Mouse (Mus musculus) CH12.LX (cell line): ENCODE data around the gene Prdx2. TPM values are rescaled to one million over a fixed set of nuclear protein-coding genes. Genes with fewer than 3 reads are reported as not detected.

ENCODE experiments used
- DNase-seq: peaks from one replicate; pipeline ENCODE4 v3.0.0-alpha.2; 2013; ENCODE audit errors: extremely low read depth
- H3K27ac ChIP-seq: 2 replicates; pipeline ENCODE4 v1.5.1; 2012; ENCODE audit warnings: low read depth, mild to moderate bottlenecking, control low read depth, moderate library complexity; ENCODE audit not compliant: insufficient read depth
- H3K27me3 ChIP-seq: replicated peaks from 2 replicates; pipeline ENCODE3; 2012; ENCODE audit warnings: inconsistent platforms
- H3K36me3 ChIP-seq, 2 experiments: replicated peaks in 1 of 2; 2 replicates each; pipeline versions ENCODE3 to v1.6.1; 2012; ENCODE audit warnings: inconsistent platforms in 1 of 2, low read length in 1 of 2, mild to moderate bottlenecking in 1 of 2, mixed read lengths in 1 of 2, moderate library complexity in 1 of 2; ENCODE audit not compliant: control insufficient read depth in 1 of 2, insufficient read depth in 1 of 2
- H3K4me1 ChIP-seq, 2 experiments: 2 replicates each; pipeline ENCODE4 v1.6.1; 2012; ENCODE audit warnings: inconsistent platforms in 1 of 2, moderate library complexity in 1 of 2; ENCODE audit not compliant: insufficient read depth in 2 of 2, control insufficient read depth in 1 of 2
- H3K4me2 ChIP-seq: 2 replicates; pipeline ENCODE4 v1.6.1; 2012; ENCODE audit warnings: low read depth, mild to moderate bottlenecking, control low read depth; ENCODE audit not compliant: poor library complexity, insufficient read depth, severe bottlenecking
- H3K4me3 ChIP-seq, 3 experiments: fragments of 150-350 bp in 1 of 3; sonication (generic) in 1 of 3; replicated peaks in 1 of 3; 2 replicates each; pipeline versions ENCODE3 to v1.5.1; 2011 to 2012; ENCODE audit warnings: low read depth in 2 of 3, low read length in 2 of 3, mild to moderate bottlenecking in 2 of 3, moderate library complexity in 2 of 3, control low read depth in 1 of 3, improper control_type of control experiment in 1 of 3, inconsistent platforms in 1 of 3, mixed read lengths in 1 of 3; ENCODE audit not compliant: poor library complexity in 1 of 3
- H3K79me2 ChIP-seq: replicated peaks from 2 replicates; pipeline ENCODE4 v1.6.1; 2012; ENCODE audit warnings: mild to moderate bottlenecking, moderate library complexity; ENCODE audit not compliant: control insufficient read depth, poor library complexity, insufficient read depth, severe bottlenecking; ENCODE audit errors: extremely low read depth
- H3K9ac ChIP-seq: 2 replicates; pipeline ENCODE4 v1.6.1; 2012; ENCODE audit warnings: low read depth, mild to moderate bottlenecking, control low read depth, moderate library complexity; ENCODE audit not compliant: insufficient read depth
- H3K9me3 ChIP-seq: replicated peaks from 2 replicates; pipeline ENCODE3; 2012; ENCODE audit warnings: low read length, inconsistent platforms, mixed read lengths
- E2F4 ChIP-seq: IDR thresholded peaks from 2 replicates; pipeline ENCODE4 v1.6.1; 2011; ENCODE audit warnings: low read depth, low read length, improper control_type of control experiment; ENCODE audit not compliant: insufficient replicate concordance
- ELF1 ChIP-seq: IDR thresholded peaks from 2 replicates; pipeline ENCODE4 v1.6.1; 2014; ENCODE audit warnings: low read depth, mild to moderate bottlenecking, inconsistent platforms, low read length, improper control_type of control experiment
- EP300 ChIP-seq: IDR thresholded peaks from 2 replicates; pipeline ENCODE4 v1.6.1; 2011; ENCODE audit warnings: low read length, improper control_type of control experiment
- GABPA ChIP-seq: IDR thresholded peaks from 2 replicates; pipeline ENCODE4 v1.6.1; 2012; ENCODE audit warnings: low read depth, low read length, improper control_type of control experiment, inconsistent platforms; ENCODE audit not compliant: insufficient replicate concordance
- HCFC1 ChIP-seq: IDR thresholded peaks from 2 replicates; pipeline ENCODE4 v1.6.1; 2012; ENCODE audit warnings: low read depth, mild to moderate bottlenecking, inconsistent platforms, low read length, improper control_type of control experiment
- JUND ChIP-seq: conservative IDR thresholded peaks from 2 replicates; pipeline ENCODE4 v1.6.1; 2011; ENCODE audit warnings: low read depth, low read length, improper control_type of control experiment
- MAFK ChIP-seq: IDR thresholded peaks from 2 replicates; pipeline ENCODE4 v1.6.1; 2011; ENCODE audit warnings: low read length, improper control_type of control experiment; ENCODE audit not compliant: insufficient replicate concordance
- MAZ ChIP-seq: IDR thresholded peaks from 2 replicates; pipeline ENCODE4 v1.6.1; 2012; ENCODE audit warnings: low read depth, mild to moderate bottlenecking, inconsistent platforms, low read length, improper control_type of control experiment, moderate library complexity
- MEF2A ChIP-seq: IDR thresholded peaks from 2 replicates; pipeline ENCODE4 v1.6.1; 2014; ENCODE audit warnings: low read depth, mild to moderate bottlenecking, inconsistent platforms, low read length, improper control_type of control experiment, borderline replicate concordance
- NRF1 ChIP-seq: IDR thresholded peaks from 2 replicates; pipeline ENCODE4 v1.6.1; 2014; ENCODE audit warnings: low read depth, mild to moderate bottlenecking, inconsistent platforms, low read length, improper control_type of control experiment, moderate library complexity
- POLR2AphosphoS2 ChIP-seq: IDR thresholded peaks from 2 replicates; pipeline ENCODE4 v1.6.1; 2011; ENCODE audit warnings: low read depth, low read length, improper control_type of control experiment
- SIN3A ChIP-seq: IDR thresholded peaks from 2 replicates; pipeline ENCODE4 v1.6.1; 2012; ENCODE audit warnings: low read length, improper control_type of control experiment, inconsistent platforms
- SMC3 ChIP-seq: IDR thresholded peaks from 2 replicates; pipeline ENCODE4 v1.6.1; 2011; ENCODE audit warnings: low read depth, low read length, improper control_type of control experiment
- ZC3H11A ChIP-seq: IDR thresholded peaks from 2 replicates; pipeline ENCODE4 v1.6.1; 2012; ENCODE audit warnings: low read depth, mild to moderate bottlenecking, inconsistent platforms, low read length, improper control_type of control experiment
- ZNF384 ChIP-seq: IDR thresholded peaks from 2 replicates; pipeline ENCODE4 v1.6.1; 2012; ENCODE audit warnings: low read depth, low read length, improper control_type of control experiment, inconsistent platforms
- dilution Hi-C: fragments of 300-500 bp; cut with MboI; formaldehyde crosslinking; loops from 2 replicates; pipeline ENCODE4 v1.14.3; 2020; ENCODE audit warnings: low sequenced_read_pairs; ENCODE audit not compliant: extremely low pct_unique_long_range_greater_than_20kb, extremely low pct_ligation_motif_present
- in situ Hi-C: fragments of 300-500 bp; cut with MboI; formaldehyde crosslinking; loops from 3 replicates; pipeline ENCODE4 v1.14.3; 2019; ENCODE audit warnings: low sequenced_read_pairs, low pct_ligation_motif_present, low pct_unique_long_range_greater_than_20kb, mixed read lengths
- polyA plus RNA-seq: library from polyadenylated mRNA; unstranded; fragments of >175 nt; gene quantifications from 2 replicates; pipeline ENCODE4 v1.2.1, GENCODE M21; 2012; ENCODE audit warnings: low read depth; ENCODE audit not compliant: insufficient read length
- total RNA-seq, 2 experiments: library from RNA; depleted of rRNA; stranded (reverse); fragments of 300-350 nt in 1 of 2; fragments of >200 nt in 1 of 2; gene quantifications; 2 replicates each; pipeline ENCODE4 v1.2.3; 2012 to 2014

Gene Prdx2
- total and polyA plus RNA-seq, 3 experiments, result 158 to 232 (median 218) TPM

DNA sequence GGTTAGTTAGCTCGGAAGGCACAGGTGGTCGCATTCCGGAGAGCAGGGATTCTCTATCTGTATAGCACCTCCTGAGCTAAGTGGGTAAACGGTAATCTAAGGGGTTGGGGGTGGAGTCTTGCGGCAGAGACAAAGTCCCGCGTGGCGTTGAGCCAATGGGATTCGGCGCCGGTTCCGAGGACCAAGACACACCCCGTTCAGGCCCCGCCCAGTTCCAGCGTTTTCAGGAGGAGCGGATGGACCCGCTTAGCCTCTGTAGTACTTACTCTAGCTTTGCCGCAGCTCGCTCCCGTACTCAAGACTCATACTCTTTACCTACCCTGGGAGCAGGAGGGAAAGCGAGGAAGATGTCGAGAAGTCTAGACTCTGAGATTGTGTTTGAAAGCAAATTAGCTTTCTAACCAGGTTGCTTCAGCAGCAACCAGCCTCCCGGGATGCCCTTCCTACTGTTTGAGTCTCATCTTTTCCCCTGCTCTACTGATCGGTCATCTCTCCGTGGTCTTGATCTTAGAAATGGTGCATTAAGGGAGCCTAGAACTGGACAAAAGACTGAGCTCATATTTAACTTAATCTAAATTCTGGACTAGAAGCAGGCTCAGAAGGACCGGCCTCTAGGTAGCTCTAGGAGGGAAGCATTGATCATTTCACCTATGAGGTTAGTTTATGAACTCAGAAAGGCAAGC lies 24.8 kb upstream of the Prdx2 start:
- H3K9me3 ChIP-seq, result peaks cover 2% of the 10 kb centered on the region
- H3K4me3 ChIP-seq, result no peak overlapping the region
- peaks cover 0 to 7% of the 10 kb centered on the region in 2 experiments; a peak in 2 of 4 replicates for H3K4me1 ChIP-seq
- no peaks in the 10 kb centered on the region for H3K36me3 ChIP-seq
- in situ Hi-C loops, result no loop called here
- H3K79me2 ChIP-seq, result no peaks in the 10 kb centered on the region
- dilution Hi-C loops, result no loop called here
- no peak overlapping the region for H3K27ac ChIP-seq
- peak overlapping the region; percentile 92 for H3K4me2 ChIP-seq
- 0 out of 2 replicates have a peak, but pooled peaks have one; percentile 27 for TF ChIP-seq SIN3A
- TF ChIP-seq ZC3H11A, result no peak
- H3K9ac ChIP-seq, result no peak overlapping the region
- no peak for DNase-seq
- peaks cover 66% of the 10 kb centered on the region for H3K27me3 ChIP-seq

- TF ChIP-seq NRF1 (peak; percentile 27; the same call in 1 of the 2 replicates), HCFC1 (no peak), MAFK (no peak)
- DNase-seq, result no peak
- in situ Hi-C loops, result no loop called here
- Histone ChIP-seq H3K4me3 (no peak overlapping the region), H3K9ac (no peak overlapping the region), H3K9me3 (peaks cover 2% of the 10 kb centered on the region), H3K36me3 (no peaks in the 10 kb centered on the region), H3K79me2 (no peaks in the 10 kb centered on the region), H3K4me2 (peak overlapping the region; percentile 92; the same call in 1 of the 2 replicates), H3K27ac (no peak overlapping the region), H3K4me1 (peaks cover 0 to 7% of the 10 kb centered on the region in 2 experiments; a peak in 2 of 4 replicates), H3K27me3 (peaks cover 69% of the 10 kb centered on the region)
- dilution Hi-C loops, result no loop called here
These were observed 24.2 kb upstream of the Prdx2 start for GRCm38 (mm10) chr8:84945235-84945632.

GRCm38 (mm10) chr8:84945633-84946527 lies 23.5 kb upstream of the Prdx2 start:
- H3K4me2 ChIP-seq, result peak overlapping the region; percentile 16
- H3K9ac ChIP-seq, result no peak overlapping the region
- H3K27ac ChIP-seq, result no peak overlapping the region
- H3K36me3 ChIP-seq, result no peaks in the 10 kb centered on the region
- peaks cover 2% of the 10 kb centered on the region for H3K9me3 ChIP-seq
- DNase-seq, result no peak
- peaks cover 0 to 7% of the 10 kb centered on the region in 2 experiments; a peak in 2 of 4 replicates for H3K4me1 ChIP-seq
- TF ChIP-seq E2F4 (no peak), POLR2AphosphoS2 (no peak), ZNF384 (no peak), ELF1 (no peak), ZC3H11A (no peak), HCFC1 (no peak), JUND (no peak), EP300 (no peak), MEF2A (no peak), GABPA (no peak), MAZ (no peak), SMC3 (no peak), MAFK (no peak)
- H3K27me3 ChIP-seq, result peaks cover 69% of the 10 kb centered on the region
- dilution Hi-C loops, result no loop called here
- H3K79me2 ChIP-seq, result no peaks in the 10 kb centered on the region
- in situ Hi-C loops, result no loop called here
- no peak overlapping the region for H3K4me3 ChIP-seq
